Mouse (Mus musculus): ENCODE results near the gene Elp4.

Elp4 gene

DNA sequence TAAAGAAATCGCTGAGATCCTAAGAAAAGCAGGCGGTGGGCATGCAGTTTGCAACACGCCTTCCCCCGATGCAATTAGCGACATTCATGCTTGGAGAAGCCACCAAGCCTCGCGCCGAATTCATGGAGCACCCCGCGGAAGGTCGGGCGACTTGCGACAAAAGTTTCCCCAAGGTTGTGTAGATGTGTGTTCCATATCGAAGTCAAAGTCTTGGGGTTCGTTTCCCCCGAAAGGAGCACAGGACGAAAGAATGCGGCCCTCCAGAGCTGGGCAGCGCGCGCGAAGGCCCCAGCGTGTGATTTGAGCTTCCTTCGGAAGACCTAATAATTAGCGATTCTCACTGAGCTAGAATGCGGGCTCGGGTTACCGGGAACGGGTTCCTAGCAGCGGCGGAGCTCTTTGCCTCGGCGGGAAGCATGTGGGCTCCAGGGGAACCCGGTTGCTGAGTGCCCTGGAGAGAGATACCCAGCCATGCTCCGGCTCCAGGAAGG is 234.9 kb downstream of the Elp4 start:
- peak; percentile 61 to 70 for DNase-seq

DNA sequence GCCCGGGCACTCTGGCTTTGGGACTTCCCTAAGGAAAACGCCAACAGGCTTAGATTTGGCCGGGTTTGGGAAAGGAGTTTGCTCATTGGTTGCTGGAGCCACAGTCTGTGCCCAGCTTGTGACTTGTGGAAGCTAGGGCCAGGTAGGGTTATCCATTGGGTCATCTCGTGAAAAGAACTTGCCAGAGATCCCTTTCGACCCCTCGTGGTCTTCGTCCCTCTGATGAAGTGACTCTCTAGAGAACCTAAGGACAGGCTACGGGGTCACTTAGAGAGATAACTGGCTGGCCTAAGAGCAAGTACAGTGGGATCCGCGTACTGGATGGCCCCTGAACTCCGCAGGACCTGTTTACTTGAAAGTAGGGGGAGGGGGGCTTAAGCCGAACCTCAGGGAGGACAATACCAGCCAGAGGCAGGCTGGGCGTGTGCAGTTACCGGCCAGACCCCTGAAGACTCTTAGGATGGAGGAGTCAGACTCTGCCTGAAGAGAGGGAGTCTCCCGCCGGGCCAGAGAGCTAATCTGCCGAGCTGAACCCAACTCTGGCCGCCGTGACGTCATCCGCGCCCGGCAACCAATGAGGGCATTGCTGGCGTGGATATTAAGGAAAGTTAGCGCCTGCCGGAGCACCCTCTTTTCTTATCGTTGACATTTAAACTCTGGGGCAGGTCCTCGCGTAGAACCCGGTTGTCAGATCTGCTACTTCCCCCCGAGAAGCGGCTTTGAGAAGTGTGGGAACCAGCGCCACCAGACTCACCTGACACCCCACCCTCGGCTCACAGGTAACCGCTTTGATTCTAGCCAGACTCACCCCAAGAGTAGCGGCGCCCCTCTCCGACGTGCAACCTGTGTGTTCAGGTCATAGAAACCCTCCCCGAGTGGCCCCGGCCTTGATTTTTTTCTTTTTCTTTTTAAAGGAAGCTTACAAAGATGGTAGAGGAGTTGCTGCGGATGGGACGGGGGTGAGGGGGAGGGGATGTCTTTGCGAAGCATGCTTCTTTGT is 235.8 kb downstream of the Elp4 start, which contains the start of gene Pax6:
Gene Pax6 (plus strand): TSS at position 630 of the 1,000 bp plus-strand sequence.
- peak; percentile 89 to 95 for DNase-seq

DNA sequence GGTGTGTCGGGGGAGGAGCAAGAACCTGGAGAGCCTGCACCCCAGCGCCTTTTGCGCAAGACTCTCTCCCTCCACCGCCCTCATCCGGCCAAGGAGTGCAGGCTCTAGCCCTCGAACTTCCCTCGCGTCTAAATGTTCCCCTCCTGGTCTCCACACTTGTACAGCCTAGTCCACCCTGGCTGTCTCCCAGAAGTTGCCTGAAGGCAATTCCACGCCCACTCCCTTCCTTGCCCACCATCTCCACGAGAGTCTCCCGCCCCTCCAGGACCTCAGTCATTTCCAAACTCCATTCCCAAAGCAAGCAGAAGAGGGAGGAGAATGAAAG is 236.8 kb downstream of the Elp4 start:
- peak; percentile 58 to 63 for DNase-seq

DNA sequence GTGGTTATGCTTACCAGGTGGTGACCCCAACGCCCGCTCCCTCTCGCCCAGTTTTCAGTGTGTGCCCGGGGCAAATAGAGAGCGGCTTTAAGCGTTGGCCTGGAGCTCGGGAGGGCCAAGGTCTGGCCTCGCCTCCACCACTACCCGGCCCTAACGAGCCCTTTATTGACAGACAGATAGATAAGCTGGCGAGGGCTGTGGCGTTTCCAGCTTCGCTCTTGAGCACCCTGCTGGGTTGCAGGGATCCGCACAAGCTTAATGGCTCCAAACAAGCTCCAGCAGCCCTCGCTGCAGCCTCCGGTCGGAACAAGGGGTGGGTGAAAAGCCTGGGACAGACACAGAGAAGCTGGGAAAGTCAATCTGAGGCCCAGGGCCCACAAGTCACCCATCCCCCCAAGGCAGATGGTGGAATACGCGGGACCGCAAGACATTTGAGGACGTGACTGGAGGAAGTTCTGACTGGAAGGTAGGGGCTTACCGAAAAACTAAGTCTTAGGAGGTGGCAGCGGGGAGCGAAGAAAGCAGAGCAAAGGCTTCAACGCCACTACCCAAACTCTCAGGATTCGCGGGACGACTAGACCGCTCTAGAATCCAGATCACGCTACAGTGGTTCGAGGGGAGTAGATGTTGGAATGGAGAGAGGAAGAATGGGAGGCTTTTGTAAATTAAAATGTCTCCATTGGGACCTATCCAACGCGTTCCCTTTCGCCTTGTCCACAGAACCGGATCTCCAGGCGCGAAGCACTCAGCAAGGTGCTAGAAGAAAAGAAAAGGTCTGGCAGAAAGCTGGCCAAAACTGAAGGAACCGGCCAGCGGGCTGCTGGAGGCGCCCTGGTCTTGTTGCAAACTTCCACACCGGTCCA is 237.4 kb downstream of the Elp4 start:
- DNase-seq, result peak; percentile 43 to 52

- no peak for DNase-seq
Observed at GRCm38 (mm10) chr2:105666331-105666730, 238.0 kb downstream of the Elp4 start.

DNA sequence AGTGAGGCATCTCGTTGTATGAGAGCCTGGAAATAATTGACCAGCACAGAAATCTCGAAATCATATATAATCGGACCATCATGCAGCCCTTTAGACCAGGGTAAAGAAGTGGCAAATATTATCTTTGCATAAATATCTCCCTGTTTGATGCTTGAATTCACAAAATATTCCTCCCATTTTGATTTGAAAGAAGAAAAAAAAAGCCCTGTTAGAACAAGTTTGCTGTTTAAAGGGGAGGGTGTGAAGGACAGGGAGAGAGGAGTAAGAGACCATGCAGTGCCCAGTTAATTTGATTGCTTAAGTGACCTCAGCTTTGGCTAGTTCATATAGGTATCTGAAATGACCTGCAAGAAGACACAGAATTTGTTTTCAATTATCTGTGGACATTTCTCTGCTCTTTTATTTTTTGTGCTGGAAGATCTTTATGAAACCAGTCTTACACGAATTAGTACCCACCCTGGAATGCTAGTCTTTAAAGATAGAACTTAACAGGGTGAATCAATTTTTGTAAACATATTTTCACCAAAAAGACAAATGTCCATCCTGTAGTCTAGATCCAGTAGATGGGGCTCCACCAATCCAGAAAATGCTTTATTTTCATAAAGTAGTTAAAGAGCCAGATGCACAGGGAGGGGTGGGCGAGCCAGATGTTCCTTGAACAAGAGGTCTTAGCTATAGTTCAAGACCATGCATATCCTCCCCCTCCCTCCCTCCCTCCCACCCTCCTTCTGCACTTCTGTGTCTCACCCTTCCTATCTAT is 238.7 kb downstream of the Elp4 start:
- no peak for DNase-seq

- DNase-seq, result no peak
Observed at GRCm38 (mm10) chr2:105664996-105665395, 239.4 kb downstream of the Elp4 start.

GRCm38 (mm10) chr2:105663101-105663511 is 241.3 kb downstream of the Elp4 start:
- DNase-seq, result peak; percentile 47 to 56

DNA sequence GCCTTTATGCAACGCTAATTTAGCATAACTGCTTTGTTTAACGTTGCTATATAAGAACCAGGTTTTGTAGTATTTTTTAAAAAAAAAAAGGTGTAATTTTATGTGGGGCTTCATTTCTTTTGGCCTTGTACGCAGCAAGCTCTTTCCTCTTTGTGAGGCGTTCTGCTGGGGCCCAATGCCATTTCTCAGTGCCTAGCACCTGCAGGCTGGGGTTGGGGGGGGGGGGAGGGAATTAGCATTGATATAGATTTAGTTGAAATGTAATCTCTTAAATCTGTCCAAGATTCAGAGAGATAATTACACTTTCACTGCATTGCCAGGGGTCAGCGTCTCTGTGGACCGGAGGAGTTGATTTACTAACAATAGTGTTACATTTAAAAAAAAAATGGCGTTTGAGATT is 241.8 kb downstream of the Elp4 start:
- DNase-seq, result peak in 1 of 2 experiments; percentile 8

GRCm38 (mm10) chr2:105662121-105662520 is 242.2 kb downstream of the Elp4 start:
- DNase-seq, result peak; percentile 18 to 25

DNA sequence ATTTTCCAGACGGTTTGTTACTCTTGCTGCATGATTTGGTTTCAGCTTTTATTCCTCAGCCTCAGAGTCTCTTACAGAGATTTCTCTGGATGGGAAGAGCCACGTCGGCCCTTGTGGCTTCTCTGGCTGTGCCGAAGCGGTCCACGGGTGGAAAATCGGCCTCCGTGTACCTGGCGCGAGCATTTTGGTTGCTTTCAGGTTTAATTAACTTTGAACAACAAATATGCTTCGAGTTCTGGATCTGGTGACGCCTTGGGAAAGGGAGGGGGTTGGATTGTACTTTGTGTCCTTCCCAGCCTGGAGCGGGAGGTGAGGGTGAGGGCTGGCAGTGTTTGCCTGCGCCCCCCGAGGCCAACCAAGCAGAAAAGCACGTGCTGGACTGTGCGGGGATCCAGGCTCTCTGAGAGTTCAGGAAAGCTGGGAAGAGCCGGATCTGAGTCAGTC is 242.7 kb downstream of the Elp4 start:
- DNase-seq, result peak; percentile 24 to 41

DNA sequence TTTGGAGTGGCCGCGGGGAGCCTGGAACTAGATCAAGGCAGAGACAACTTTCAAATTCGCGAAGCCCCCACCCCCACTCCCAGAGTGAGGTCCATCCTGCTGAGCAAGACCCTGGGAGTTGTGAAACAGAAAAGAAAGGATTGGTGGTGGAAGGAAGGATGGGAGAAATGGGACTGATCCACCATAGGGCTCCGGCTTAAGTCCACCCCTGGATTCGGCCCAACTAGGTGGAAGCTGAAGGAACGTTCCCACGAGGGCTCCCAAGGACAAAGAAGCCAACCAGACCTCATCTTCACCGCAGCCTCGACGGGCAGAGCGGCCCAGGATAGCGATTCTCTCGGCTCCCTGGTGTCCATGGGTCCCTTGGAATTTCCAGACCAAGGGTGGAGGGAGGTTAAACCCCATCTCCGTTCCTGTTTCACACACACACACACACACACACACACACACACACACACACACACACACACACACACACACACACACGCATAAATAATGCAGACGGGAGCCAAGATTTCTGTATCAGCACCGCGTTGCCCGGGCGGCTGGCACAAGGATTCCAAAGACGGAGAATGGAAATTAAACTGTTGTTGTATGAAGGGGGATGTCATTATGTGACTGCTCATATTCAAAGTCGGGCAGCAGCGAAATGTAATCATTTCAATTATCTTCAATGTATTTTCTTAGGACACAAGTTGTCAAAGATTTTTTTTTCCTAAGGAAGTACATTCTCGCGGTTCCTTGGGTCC is 243.3 kb downstream of the Elp4 start:
- peak; percentile 36 to 49 for DNase-seq

GRCm38 (mm10) chr2:105659926-105660873 is 244.2 kb downstream of the Elp4 start:
- peak; percentile 27 to 59 for DNase-seq

- peak; percentile 15 to 16 for DNase-seq
Observed at GRCm38 (mm10) chr2:105659350-105659749, 245.0 kb downstream of the Elp4 start.

DNA sequence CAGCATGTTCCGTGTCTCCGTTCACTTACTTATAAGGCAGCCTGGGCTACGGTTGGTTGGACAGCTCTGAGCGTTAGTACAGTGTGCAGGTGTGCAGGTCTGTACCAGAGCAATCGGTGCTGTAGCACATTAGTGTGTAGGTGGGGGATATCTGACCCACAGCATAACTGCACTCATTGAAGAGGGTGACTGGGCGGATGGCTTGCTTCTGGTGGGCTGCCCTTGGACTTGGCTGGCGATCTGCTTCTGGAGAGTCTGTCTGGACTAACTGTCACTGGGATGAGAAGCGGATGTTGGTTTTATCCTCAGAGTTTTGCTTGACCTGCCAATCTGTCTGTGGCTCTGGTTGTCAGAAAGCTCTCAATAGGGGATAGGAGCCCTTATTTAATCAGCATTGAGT is 247.9 kb downstream of the Elp4 start:
- no peak for DNase-seq

Measured in cerebellum, postnatal 25 days (tissue).